Mouse (Mus musculus) kidney, adult 2 months (tissue): Measurements from ENCODE around the gene Gpnmb.

Experiments
- CTCF ChIP-seq: fragments of 200-500 bp; conservative IDR thresholded peaks from 2 replicates; pipeline ENCODE4 v1.5.1; 2011; ENCODE audit warnings: low read depth, mild to moderate bottlenecking, control low read depth, low read length, moderate library complexity, mixed read lengths; ENCODE audit not compliant: insufficient read depth, insufficient read length
- POLR2A ChIP-seq: fragments of 200-500 bp; IDR thresholded peaks from one replicate; pipeline ENCODE4 v1.6.1; 2011; ENCODE audit warnings: low read depth, low read length, control low read depth

- TF ChIP-seq CTCF (no peak), POLR2A (no peak)
These were observed 919 bp downstream of the Gpnmb start for GRCm38 (mm10) chr6:49037268-49037662.
